In genomic region chr19:21895540-21895939, GRCm38 (mm10) we compare ENCODE assay signal across 18 mouse cellular contexts.
DNase-seq lines count a peak whose midpoint lies in the region; ATAC-seq lines count a peak whose summit lies in the region.
"Had no signal": no experiment of that assay in that cellular context is flagged by ENCODE, and none has a peak within 500 bp of the region (broad histone marks: within the 10 kb centered on the region; RNA-seq: fewer than 3 reads in every experiment).

No protein-coding gene starts in this region.

- peak; percentile 60 for ATAC-seq in megakaryocyte, adult 5-6 weeks (ENCODE audit: poor library complexity, severe bottlenecking)
- ATAC-seq: forebrain, embryonic 13.5 days; intestine, postnatal 0 days had no signal

- peak; percentile 8 to 17 for DNase-seq in spleen, postnatal 36 days (ENCODE audit: low spot score in 2 of 2)
- DNase-seq in spleen, adult 18-20 months, result no peak
- DNase-seq in R1 (ENCODE audit: low read depth, low spot score), result peak; percentile 44
- DNase-seq in neural tube, embryonic 10.5 days (ENCODE audit: extremely low spot score, low spot score), result no peak
- no peak for DNase-seq in layer of hippocampus, postnatal 14 days (ENCODE audit: low spot score in 2 of 2)
- DNase-seq: adrenal gland, postnatal 25 days; cerebellum, adult 18-20 months; cerebellum, postnatal 10 days; gastrocnemius, postnatal 25 days; heart, postnatal 14 days; kidney, adult 9 months; kidney, postnatal 10 days; lung, embryonic 14.5 days; lung, postnatal 36 days; midbrain, embryonic 14.5 days had no signal

Comparison
In these comparisons a context has a peak if more than half of its experiments do, and no peak if none do; other contexts are left out.
1. DNase-seq: peak in spleen, postnatal 36 days (2 of 2) and R1 (single experiment); none in spleen, adult 18-20 months (0 of 2), neural tube, embryonic 10.5 days (single experiment) and layer of hippocampus, postnatal 14 days (0 of 2).